In genomic region chr16:57165157-57165556, GRCm38 (mm10) we compare ENCODE assay signal across 17 mouse cellular contexts.
"Had no signal": no experiment of that assay in that cellular context is flagged by ENCODE, and none has a peak within 500 bp of the region (broad histone marks: within the 10 kb centered on the region; RNA-seq: fewer than 3 reads in every experiment).

No protein-coding gene starts in this region.

- H3K4me2 ChIP-seq: midbrain, embryonic 12.5 days; neural tube, embryonic 12.5 days; stomach, embryonic 15.5 days had no signal

- H3K9ac ChIP-seq: lung, embryonic 15.5 days; midbrain, embryonic 12.5 days; neural tube, embryonic 12.5 days; stomach, embryonic 15.5 days had no signal

- H3K9me3 ChIP-seq: lung, embryonic 15.5 days; megakaryocyte, embryonic 14.5 days; midbrain, embryonic 12.5 days; neural tube, embryonic 12.5 days; stomach, embryonic 15.5 days had no signal

- ATAC-seq: lung, postnatal 0 days; midbrain, embryonic 16.5 days had no signal

- H3K4me3 ChIP-seq: lung, embryonic 15.5 days; midbrain, embryonic 12.5 days; neural tube, embryonic 12.5 days; stomach, embryonic 15.5 days had no signal

- H3K4me1 ChIP-seq: neural tube, embryonic 12.5 days had no signal

- H3K27ac ChIP-seq: lung, embryonic 15.5 days; macrophage; midbrain, embryonic 12.5 days; neural tube, embryonic 12.5 days; stomach, embryonic 15.5 days; stomach, postnatal 0 days had no signal

- H3K27me3 ChIP-seq: lung, embryonic 15.5 days; megakaryocyte, embryonic 14.5 days; midbrain, embryonic 12.5 days; neural tube, embryonic 12.5 days; stomach, embryonic 15.5 days had no signal

- H3K36me3 ChIP-seq: neural tube, embryonic 12.5 days had no signal

- DNase-seq: lung, adult 2 months; lung, postnatal 14 days; lung, postnatal 36 days; midbrain, embryonic 14.5 days; right cerebral cortex, postnatal 14 days; thymus, adult 2 months; thymus, postnatal 25 days; thymus, postnatal 4 days had no signal
